Mouse (Mus musculus) embryonic facial prominence, embryonic 11.5 days (tissue): ENCODE data around the gene Cct8l1. TPM values are rescaled to one million over a fixed set of nuclear protein-coding genes. Genes with fewer than 3 reads are reported as not detected.

Source experiments
- ATAC-seq: fragments of 200-750 bp; cut with Nextera tagmentation; replicated peaks from 2 replicates; pipeline ENCODE4 v1.8.0; 2017; ENCODE audit warnings: low read depth; ENCODE audit not compliant: insufficient number of reproducible peaks, low FRiP score, low TSS enrichment
- DNase-seq: peaks from one replicate; pipeline ENCODE4 v3.0.0-alpha.2; 2015; ENCODE audit warnings: low spot score
- H3K27ac ChIP-seq: fragments of 300-500 bp; sonication (generic); replicated peaks from 2 replicates; pipeline ENCODE4 v1.5.1; 2014; ENCODE audit warnings: mild to moderate bottlenecking, low read depth, low read length, control low read depth
- H3K27me3 ChIP-seq: fragments of 300-500 bp; sonication (generic); 2 replicates; pipeline ENCODE4 v1.6.1; 2014; ENCODE audit warnings: mild to moderate bottlenecking, low read length, moderate library complexity, mixed read lengths; ENCODE audit not compliant: control insufficient read depth, insufficient read depth
- H3K36me3 ChIP-seq: fragments of 300-500 bp; sonication (generic); replicated peaks from 2 replicates; pipeline ENCODE4 v1.6.1; 2014; ENCODE audit warnings: low read depth, mild to moderate bottlenecking, low read length, moderate library complexity, mixed read lengths; ENCODE audit not compliant: control insufficient read depth, insufficient read depth
- H3K4me1 ChIP-seq: fragments of 300-500 bp; sonication (generic); 2 replicates; pipeline ENCODE4 v1.6.1; 2014; ENCODE audit warnings: low read length, mixed read lengths; ENCODE audit not compliant: control insufficient read depth, insufficient read depth
- H3K4me2 ChIP-seq: fragments of 300-500 bp; sonication (generic); 2 replicates; pipeline ENCODE4 v1.6.1; 2014; ENCODE audit warnings: low read depth, mild to moderate bottlenecking, control low read depth, low read length, moderate library complexity
- H3K4me3 ChIP-seq: fragments of 300-500 bp; sonication (generic); 2 replicates; pipeline ENCODE4 v1.5.1; 2014; ENCODE audit warnings: low read depth, low read length, control low read depth
- H3K9ac ChIP-seq: fragments of 300-500 bp; sonication (generic); replicated peaks from 2 replicates; pipeline ENCODE4 v1.6.1; 2014; ENCODE audit warnings: mild to moderate bottlenecking, control low read depth, low read length
- H3K9me3 ChIP-seq: fragments of 300-500 bp; sonication (generic); replicated peaks from 2 replicates; pipeline ENCODE4 v1.6.1; 2016; ENCODE audit warnings: mild to moderate bottlenecking, low read length, inconsistent platforms, mixed read lengths; ENCODE audit not compliant: control insufficient read depth
- WGBS: fragments of 180-500 bp; shearing (Covaris S2); extraction: QIAGEN DNeasy Blood & Tissue Kit; methylation state at CpG from one replicate; pipeline ENCODE4 v1.1.7; 2014; 5-methylcytosine and 5-hydroxymethylcytosine counted together
- polyA plus RNA-seq: library from polyadenylated mRNA; unstranded; fragments of >200 nt; fragmentation: Nextera tagmentation; extraction: Ambion mirVana; gene quantifications from 2 replicates; pipeline ENCODE4 v1.2.1, GENCODE M21; 2014

Gene Cct8l1
- polyA plus RNA-seq, 1 experiment from 2014 or later = not detected

GRCm38 (mm10) chr5:25498821-25499422, 16.9 kb upstream of the Cct8l1 start:
- no peaks in the 10 kb centered on the region for H3K36me3 ChIP-seq
- ATAC-seq = peak; percentile 89

GRCm38 (mm10) chr5:25499423-25500398, 16.2 kb upstream of the Cct8l1 start:
- Histone ChIP-seq H3K27me3 (no peaks in the 10 kb centered on the region), H3K4me2 (peak overlapping the region; percentile 78), H3K36me3 (no peaks in the 10 kb centered on the region), H3K9me3 (no peaks in the 10 kb centered on the region), H3K4me3 (peak overlapping the region; percentile 93), H3K4me1 (no peaks in the 10 kb centered on the region), H3K27ac (peak overlapping the region; percentile 97), H3K9ac (peak overlapping the region; percentile 74)
- WGBS = 0% methylated on average over 70 of the region's 90 CpGs
- peak; percentile 88 for ATAC-seq
- DNase-seq = peak; percentile 96

More at GRCm38 (mm10) chr5:25498821-25499422, 16.9 kb upstream of the Cct8l1 start:
- peak overlapping the region; percentile 97 for H3K27ac ChIP-seq
- H3K9ac ChIP-seq = peak overlapping the region; percentile 96
- no peaks in the 10 kb centered on the region for H3K27me3 ChIP-seq
- peak overlapping the region; percentile 93 for H3K4me3 ChIP-seq
- under 1% methylated on average over 31 of the region's 87 CpGs for WGBS
- H3K9me3 ChIP-seq = no peaks in the 10 kb centered on the region
- no peaks in the 10 kb centered on the region for H3K4me1 ChIP-seq
- DNase-seq = peak; percentile 87
- H3K4me2 ChIP-seq = peak overlapping the region; percentile 78

GRCm38 (mm10) chr5:25500686-25501085, 15.2 kb upstream of the Cct8l1 start:
- no peak overlapping the region for H3K9ac ChIP-seq
- H3K27me3 ChIP-seq = no peaks in the 10 kb centered on the region
- DNase-seq = no peak
- ATAC-seq = no peak
- H3K4me1 ChIP-seq = no peaks in the 10 kb centered on the region
- 61% methylated on average over 7 of the region's 7 CpGs for WGBS
- no peaks in the 10 kb centered on the region for H3K36me3 ChIP-seq
- no peak overlapping the region for H3K4me3 ChIP-seq
- no peak overlapping the region for H3K4me2 ChIP-seq
- no peak overlapping the region for H3K27ac ChIP-seq
- H3K9me3 ChIP-seq = no peaks in the 10 kb centered on the region

- H3K36me3 ChIP-seq = no peaks in the 10 kb centered on the region
- ATAC-seq (no peak), DNase-seq (no peak)
- H3K9ac ChIP-seq = no peak overlapping the region
- H3K4me1 ChIP-seq = no peaks in the 10 kb centered on the region
- 78% methylated on average over 5 of the region's 5 CpGs for WGBS
- no peak overlapping the region for H3K4me2 ChIP-seq
- H3K27ac ChIP-seq = no peak overlapping the region
- H3K27me3 ChIP-seq = no peaks in the 10 kb centered on the region
- H3K9me3 ChIP-seq = no peaks in the 10 kb centered on the region
- H3K4me3 ChIP-seq = no peak overlapping the region
Measured at GRCm38 (mm10) chr5:25506041-25506440, 9.8 kb upstream of the Cct8l1 start.

GRCm38 (mm10) chr5:25516301-25516895, 531 bp downstream of the Cct8l1 start:
- H3K9ac ChIP-seq = no peak overlapping the region
- no peak overlapping the region for H3K4me2 ChIP-seq
- no peak overlapping the region for H3K4me3 ChIP-seq
- H3K27me3 ChIP-seq = no peaks in the 10 kb centered on the region
- H3K36me3 ChIP-seq = no peaks in the 10 kb centered on the region
- H3K4me1 ChIP-seq = no peaks in the 10 kb centered on the region
- no peak for ATAC-seq
- H3K27ac ChIP-seq = no peak overlapping the region
- DNase-seq = no peak
- no peaks in the 10 kb centered on the region for H3K9me3 ChIP-seq
- WGBS = 92% methylated on average over 11 of the region's 11 CpGs

GRCm38 (mm10) chr5:25517550-25517949, 1.7 kb downstream of the Cct8l1 start:
- no peak overlapping the region for H3K4me3 ChIP-seq
- WGBS = 82% methylated on average over 5 of the region's 5 CpGs
- H3K4me2 ChIP-seq = no peak overlapping the region
- H3K9ac ChIP-seq = no peak overlapping the region
- ATAC-seq (no peak), DNase-seq (no peak)
- no peaks in the 10 kb centered on the region for H3K9me3 ChIP-seq
- H3K36me3 ChIP-seq = no peaks in the 10 kb centered on the region
- H3K4me1 ChIP-seq = no peaks in the 10 kb centered on the region
- H3K27me3 ChIP-seq = no peaks in the 10 kb centered on the region
- H3K27ac ChIP-seq = no peak overlapping the region

- Histone ChIP-seq H3K4me2 (no peak overlapping the region), H3K4me3 (no peak overlapping the region), H3K4me1 (no peaks in the 10 kb centered on the region), H3K36me3 (no peaks in the 10 kb centered on the region), H3K27ac (no peak overlapping the region), H3K9me3 (no peaks in the 10 kb centered on the region), H3K9ac (no peak overlapping the region), H3K27me3 (no peaks in the 10 kb centered on the region)
- no peak for DNase-seq
- no peak for ATAC-seq
- 82% methylated on average over 3 of the region's 3 CpGs for WGBS
Measured at GRCm38 (mm10) chr5:25519820-25520219, 4.0 kb downstream of the Cct8l1 start.
